Mouse (Mus musculus) heart, adult 9 months (tissue): ENCODE data around the gene Wrap53.
"Not testable (repeated sequence)": the region's sequence is repeated elsewhere in the genome, so short reads cannot be mapped to it uniquely, and the experiment has no call there.

ENCODE experiments used
- DNase-seq, 2 experiments: peaks; one replicate each; pipeline ENCODE4 v3.0.0; 2022; ENCODE audit warnings: low spot score in 2 of 2

Wrap53 gene

DNA sequence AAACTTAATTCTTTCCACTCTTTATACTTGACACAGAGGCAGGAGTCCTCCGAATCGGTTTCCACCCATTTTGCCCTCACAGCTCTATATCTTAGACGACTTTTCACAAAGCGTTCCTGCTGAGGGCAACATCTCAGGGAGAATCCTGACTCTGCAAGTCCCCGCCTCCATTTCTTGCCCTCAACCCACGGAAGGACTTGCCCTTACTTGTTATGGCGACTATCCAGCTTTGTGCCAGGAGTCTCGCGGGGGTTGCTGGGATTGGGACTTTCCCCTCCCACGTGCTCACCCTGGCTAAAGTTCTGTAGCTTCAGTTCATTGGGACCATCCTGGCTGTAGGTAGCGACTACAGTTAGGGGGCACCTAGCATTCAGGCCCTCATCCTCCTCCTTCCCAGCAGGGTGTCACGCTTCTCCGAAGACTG is at the start of gene Wrap53, which contains the start of gene Trp53:
Wrap53 (minus strand) TSS at position 165 of the 424 bp plus-strand sequence.
Trp53 (plus strand) TSS at position 269 of the 424 bp plus-strand sequence.
- peak; percentile 95 to 96 for DNase-seq

DNA sequence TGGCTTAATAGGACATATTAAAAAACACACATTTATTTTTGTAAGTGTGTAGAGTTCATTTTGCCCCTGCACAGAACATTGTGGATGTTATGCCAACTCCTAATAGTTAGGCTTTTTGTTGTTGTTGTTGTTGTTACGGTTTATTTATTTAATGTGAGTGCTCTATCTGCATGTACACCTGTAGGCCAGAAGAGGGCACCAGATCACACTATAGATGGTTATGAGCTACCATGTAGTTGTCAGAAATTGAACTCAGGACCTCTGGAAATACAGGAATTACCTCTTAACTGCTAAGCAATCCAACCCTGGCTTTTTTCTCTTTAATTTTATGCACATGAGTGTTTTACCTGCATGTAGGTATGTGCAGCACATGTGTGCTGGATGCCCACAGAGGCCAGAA is 49.7 kb upstream of the Wrap53 start:
- DNase-seq: no peak

GRCm38 (mm10) chr11:69628286-69628685 is 48.2 kb upstream of the Wrap53 start:
- DNase-seq: peak; percentile 35 to 62

GRCm38 (mm10) chr11:69624339-69624738 is 44.3 kb upstream of the Wrap53 start:
- not testable (repeated sequence) for DNase-seq

- DNase-seq: no peak
Observed at GRCm38 (mm10) chr11:69623006-69623405, 43.0 kb upstream of the Wrap53 start.

DNA sequence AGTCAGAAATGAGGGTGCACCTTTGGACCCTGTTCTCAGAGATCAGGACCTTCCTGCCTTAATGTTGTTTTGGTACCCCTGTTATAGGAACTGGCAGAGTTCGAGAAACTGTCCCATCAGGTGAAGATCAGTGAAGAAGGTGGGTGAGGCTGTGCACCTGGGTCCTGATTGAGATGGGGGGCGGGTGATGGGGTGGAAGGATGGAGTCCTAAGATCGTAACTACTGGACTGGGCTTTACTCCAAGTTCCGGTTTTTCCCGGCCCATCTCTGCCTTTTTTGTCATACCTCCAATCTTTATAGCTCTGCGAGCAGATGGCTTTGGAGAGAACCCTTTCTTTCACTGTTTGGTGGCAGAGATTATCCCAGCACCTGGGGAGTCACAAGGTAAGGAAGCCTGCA is 42.4 kb upstream of the Wrap53 start:
- DNase-seq: no peak

DNA sequence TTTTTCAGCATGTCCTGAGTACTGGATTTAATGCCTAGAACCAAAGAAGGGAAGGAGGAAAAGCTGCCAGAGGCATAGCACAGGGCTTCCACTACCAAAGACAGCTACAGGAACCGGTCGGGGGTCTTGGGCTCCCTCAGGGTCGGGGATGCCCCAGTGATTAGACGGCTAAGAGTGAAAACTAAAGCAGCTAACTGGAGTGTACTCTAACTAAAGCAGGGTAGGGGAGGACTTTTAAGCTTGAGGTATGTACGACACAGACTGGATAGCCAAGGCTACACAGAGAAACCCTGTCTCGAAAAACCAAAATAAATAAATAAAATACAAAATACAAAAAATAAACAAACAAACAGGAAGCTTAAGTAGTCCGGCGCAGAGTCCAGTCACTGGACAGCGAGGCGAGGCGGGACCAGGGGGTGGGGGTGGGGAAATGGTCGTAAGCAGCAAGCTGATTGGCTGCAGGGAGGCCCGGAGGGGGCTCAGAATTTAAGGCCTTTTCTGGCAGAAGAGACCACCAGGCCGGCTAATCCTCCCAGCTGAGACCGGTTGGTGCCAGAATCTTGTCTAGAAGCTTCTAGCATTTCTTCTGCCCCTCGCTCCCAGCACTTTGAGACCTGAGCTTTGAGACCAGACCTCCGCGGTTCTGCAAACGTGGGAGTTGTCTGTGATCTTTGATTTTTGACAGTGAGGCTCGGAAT is 41.7 kb upstream of the Wrap53 start, which contains the start of gene Sat2:
Sat2 (plus strand) TSS at position 454 of the 698 bp plus-strand sequence.
- peak; percentile 53 to 70 for DNase-seq

GRCm38 (mm10) chr11:69620394-69621081 is 40.5 kb upstream of the Wrap53 start:
- no peak for DNase-seq

DNA sequence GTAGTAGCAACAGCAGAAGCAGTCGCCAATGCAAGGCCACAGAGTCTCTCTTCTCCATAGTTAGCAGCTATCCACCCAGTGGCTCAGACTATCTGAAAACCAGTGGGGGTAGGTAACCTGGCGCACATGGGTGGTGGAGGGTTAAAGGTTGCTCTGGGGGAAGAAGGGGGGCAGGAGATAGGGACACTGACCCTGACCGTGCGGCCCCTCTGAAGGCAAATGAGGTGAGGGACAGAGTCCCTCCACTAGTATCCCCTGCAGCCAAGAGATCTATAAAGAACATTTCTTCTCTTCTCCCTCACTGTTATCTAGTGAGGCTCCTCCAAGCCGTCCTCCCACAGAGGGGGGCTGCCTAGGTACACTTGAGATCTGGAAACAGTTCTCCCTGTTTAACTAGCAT is 37.8 kb upstream of the Wrap53 start, which contains the start of gene Shbg:
Shbg (minus strand) TSS at position 101 of the 400 bp plus-strand sequence.
- no peak for DNase-seq

DNA sequence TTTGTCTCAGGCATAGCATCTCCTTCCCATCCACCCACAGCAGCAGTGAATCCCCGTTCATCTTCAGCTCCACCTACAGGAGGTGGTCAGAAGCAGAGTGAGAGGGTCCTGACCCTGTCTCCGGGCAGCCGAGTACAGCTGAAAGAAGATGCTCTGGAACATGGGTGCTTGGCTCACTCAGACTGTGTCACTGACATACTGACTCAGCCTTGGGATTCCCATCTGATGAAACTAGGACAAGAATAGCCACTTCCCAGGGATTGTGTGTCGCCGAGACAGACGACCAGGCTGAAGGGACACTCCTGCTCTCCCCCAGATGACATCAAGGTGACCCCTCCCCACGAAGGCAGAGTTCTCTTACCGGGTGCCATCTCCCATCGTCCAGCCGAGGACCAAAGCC is 36.7 kb upstream of the Wrap53 start:
- no peak for DNase-seq

DNA sequence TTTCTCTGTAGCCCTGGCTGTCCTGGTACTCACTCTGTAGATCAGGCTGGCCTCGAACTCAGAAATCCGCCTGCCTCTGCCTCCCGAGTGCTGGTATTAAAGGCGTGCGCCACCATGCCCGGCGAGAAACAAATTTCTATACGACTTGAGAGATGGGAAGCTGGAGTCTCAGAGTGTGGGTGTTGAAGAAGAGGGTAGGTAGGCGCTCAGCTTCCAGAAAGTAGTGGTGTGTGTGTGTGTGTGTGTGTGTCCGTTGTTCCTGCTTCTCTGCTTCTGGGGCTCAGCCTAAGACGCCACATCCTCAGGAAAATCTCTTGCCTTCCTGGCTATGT is 34.2 kb upstream of the Wrap53 start:
- DNase-seq: not testable (repeated sequence)

DNA sequence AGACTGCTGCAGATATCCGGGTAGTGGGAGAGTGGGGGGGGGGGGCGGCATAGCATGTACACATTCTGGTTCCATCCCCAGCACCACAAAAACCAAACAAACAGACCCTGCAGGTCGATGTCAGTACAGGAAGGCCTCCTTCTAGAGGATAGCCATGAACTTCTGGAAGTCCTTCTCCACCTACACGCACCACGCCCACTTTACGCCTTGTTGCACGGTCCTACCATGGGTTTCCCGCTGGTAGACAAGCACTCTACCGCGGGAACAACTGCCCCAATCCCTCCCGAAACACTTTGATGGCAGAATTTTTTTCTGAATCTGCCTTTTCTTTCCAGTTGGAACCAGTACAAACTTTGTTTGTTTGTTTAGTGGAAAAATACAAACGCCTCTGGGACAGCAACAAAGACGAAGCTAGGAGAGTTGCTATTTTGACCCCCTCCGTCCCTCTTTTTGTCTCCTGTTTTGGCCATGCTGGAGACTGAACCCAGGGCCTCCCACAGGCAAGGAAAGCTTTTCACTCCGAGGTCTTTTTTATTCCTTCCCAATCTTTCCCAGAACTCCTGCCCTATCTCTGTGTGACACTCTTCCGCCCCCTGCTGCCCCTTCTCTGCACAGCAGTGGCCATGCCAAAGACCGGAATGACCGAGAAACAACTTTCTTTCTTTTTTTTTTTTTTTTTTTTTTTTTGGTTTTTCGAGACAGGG is 33.6 kb upstream of the Wrap53 start:
- peak; percentile 71 to 85 for DNase-seq

DNA sequence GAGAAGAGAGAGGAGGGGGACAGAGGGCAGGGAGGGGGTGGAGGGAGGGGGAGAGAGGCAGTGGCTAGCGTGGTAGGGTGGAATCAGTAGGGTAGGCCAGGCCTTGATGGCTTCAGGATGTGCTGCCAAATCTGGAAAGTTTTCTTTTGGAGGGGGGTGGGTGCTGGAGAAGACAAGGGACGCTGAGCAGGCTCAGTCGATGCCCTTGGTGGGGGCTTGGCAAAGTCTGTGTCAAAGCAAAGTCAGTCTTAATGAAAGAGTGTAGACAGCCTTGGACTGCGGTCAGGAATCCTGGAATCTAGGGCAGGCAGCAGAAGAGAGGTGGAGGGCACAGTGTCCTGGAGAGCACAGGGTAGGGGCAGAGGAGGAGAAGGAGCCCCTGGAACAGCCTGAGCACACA is 30.8 kb upstream of the Wrap53 start:
- DNase-seq: no peak

GRCm38 (mm10) chr11:69609416-69609815 is 29.4 kb upstream of the Wrap53 start:
- DNase-seq: no peak

DNA sequence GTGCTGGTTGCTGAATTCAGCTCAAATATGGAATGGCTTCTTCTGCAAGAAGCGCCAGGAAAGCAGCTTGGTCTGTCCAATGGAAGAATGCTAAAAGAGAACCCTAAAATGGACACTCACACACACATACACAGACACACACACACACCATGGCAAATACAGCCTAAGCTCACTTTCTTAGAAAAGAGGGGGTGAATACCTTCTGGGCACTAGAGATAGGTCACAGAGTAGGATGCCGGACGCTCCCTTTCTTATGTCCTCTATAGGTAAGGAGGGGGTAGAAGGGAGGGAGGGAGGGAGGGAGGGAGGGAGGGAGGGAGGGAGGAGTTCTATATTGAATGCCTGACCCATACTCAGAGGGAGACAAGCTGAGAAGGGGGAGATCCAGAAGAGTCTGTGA is 28.5 kb upstream of the Wrap53 start:
- DNase-seq: no peak

DNA sequence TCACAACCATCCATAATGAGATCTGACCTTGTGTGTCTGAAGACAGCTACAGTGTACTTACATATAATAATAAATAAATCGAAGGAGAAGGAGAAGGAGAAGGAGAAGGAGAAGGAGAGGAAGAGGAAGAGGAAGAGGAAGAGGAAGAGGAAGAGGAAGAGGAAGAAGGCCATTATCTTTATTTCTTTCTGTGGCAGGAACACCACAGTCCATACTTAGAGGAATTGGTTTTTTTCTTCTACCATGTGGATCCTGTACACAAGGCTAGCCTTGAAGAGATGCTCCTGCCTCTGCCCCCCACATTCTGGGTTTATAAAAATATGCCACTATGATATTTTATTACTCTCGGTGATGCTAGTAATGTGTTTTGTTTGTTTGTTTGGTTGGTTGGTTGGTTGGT is 26.8 kb upstream of the Wrap53 start:
- no peak for DNase-seq

DNA sequence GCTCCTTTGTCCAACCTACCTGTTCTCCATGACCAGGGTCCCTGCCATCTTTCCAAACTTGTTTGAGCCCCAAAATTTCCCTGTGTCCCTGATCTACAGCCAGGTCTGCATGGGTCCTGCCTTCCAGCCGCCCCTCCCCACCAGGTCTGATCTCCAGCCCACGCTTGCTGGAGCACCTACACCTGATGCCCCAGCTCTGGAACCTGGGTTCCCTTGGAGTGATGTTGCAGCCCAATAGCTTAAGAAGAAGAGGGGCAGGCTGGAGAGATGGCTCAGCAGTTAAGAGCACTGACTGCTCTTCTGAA is 26.4 kb upstream of the Wrap53 start:
- no peak for DNase-seq

- peak; percentile 49 to 72 for DNase-seq
Observed at GRCm38 (mm10) chr11:69605726-69606490, 25.9 kb upstream of the Wrap53 start, which contains the start of gene Atp1b2. TSS of gene Atp1b2 (minus strand) at chr11:69605942.

DNA sequence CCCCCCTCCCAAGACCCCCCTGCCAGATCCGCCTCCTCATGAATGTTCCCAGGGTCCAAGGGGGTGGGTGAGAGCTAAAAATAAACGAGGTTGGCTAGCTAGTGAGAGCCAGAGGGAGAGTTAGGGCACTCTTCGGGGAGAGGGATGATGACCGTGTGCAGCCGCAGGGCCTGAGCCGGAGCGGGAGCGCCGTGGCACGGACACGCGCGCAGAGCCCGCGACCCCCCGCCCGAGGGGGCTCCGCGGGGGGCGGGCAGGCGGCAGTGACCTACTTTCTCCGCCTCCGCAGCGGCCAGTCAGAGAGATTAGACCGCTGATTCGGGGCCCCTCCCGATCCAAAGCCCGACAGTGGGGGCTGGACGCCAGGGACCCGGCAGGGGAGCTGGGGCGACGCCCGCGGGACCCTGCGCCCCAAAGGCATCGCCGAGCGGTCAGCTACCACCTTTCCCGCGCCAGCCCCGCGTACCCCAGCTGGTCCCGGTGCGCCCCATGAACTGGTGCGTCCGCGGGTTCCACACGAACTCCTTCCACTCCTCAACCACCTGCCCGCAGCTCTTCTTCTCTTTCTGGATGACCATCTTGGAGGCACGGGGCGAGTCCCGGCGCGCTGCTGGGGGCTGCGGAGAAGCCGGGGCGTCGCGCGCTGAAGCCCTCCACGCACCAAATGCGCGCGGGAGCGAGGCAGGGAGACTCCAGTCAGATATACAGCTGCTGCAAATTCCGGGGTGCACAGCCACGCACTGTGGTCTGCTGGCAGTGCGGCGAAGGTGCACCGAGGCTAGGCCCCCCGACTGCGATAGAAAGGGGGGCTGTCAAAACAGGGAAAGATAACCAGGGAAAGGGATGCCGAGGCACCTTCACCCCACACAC is 25.0 kb upstream of the Wrap53 start:
- peak in 1 of 2 experiments; percentile 27 for DNase-seq

DNA sequence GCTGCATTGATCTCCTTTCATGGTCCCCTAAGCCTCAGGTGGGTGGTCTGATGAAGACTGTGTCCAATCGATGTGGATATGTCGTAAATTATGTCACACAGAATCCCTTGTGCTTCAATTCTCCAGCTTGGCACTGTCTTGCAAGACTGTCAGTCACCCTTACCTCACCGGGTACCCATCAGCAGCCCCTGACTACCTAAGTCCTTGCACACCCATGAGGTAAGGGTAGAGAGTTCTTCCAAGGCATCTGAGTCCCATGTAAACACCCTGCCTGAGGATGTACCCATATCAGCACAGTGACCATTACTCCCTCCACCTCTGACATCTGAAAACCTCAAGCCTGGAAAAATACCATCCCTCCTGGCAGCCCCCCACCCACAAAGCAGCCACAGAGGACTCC is 24.3 kb upstream of the Wrap53 start:
- DNase-seq: no peak

DNA sequence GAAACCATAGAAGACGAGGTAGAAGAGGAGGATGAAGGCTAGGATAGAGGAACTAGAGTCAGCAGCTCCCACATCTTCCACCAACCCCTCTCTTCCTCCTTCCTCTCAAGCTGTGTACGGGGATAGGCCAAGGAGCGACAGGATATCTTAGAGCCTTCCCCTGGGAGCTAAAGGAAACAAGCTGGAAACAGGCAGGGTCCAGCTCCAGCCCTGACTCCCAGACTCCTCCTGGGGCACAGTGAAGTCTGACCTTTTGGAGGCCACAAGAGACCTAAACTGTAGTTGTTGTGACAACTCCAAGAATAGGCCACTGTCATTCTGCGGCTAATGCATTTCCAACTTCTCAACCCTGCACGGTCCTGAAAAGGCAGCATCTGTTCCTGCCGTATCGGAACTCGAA is 23.5 kb upstream of the Wrap53 start:
- peak; percentile 48 to 72 for DNase-seq
